Mouse (Mus musculus): ENCODE results near the gene Cd5. TPM values are rescaled to one million over a fixed set of nuclear protein-coding genes. Genes with fewer than 3 reads are reported as not detected.

Gene Cd5
- total RNA-seq, 2 experiments from 2014 or later = 0.16 to 0.37 TPM

GRCm38 (mm10) chr19:10769429-10770195 lies 30.8 kb upstream of the Cd5 start:
- H3K4me3 ChIP-seq = no peak overlapping the region
- TF ChIP-seq CTCF (IDR thresholded peaks at IDR 0.05) = no peak
- intact Hi-C loops (cut with DNase I) = no loop called here
- peak overlapping the region; percentile 69 for H3K27ac ChIP-seq
- no peak for DNase-seq (ENCODE audit: extremely low spot score in 1 of 2, low spot score in 2 of 2)

GRCm38 (mm10) chr19:10768694-10769428 lies 30.1 kb upstream of the Cd5 start:
- intact Hi-C loops (cut with DNase I) = no loop called here
- TF ChIP-seq CTCF (IDR thresholded peaks at IDR 0.05) = no peak
- Histone ChIP-seq H3K27ac (peak overlapping the region; percentile 69), H3K4me3 (no peak overlapping the region)
- no peak for DNase-seq (ENCODE audit: extremely low spot score in 1 of 2, low spot score in 2 of 2)

GRCm38 (mm10) chr19:10767631-10768030 lies 28.8 kb upstream of the Cd5 start:
- peak overlapping the region; percentile 36; the same call in 1 of the 2 replicates for H3K27ac ChIP-seq
- DNase-seq (ENCODE audit: extremely low spot score in 1 of 2, low spot score in 2 of 2) = no peak
- no peak for TF ChIP-seq CTCF (IDR thresholded peaks at IDR 0.05)
- H3K4me3 ChIP-seq = no peak overlapping the region
- intact Hi-C loops (cut with DNase I) = no loop called here

GRCm38 (mm10) chr19:10763381-10764031 lies 24.7 kb upstream of the Cd5 start:
- intact Hi-C loops (cut with DNase I) = loop anchor here (1.0 kb wide), 2 partner anchors 18 to 46 kb away; no protein-coding TSS in a partner anchor

GRCm38 (mm10) chr19:10762468-10762867 lies 23.7 kb upstream of the Cd5 start:
- Histone ChIP-seq H3K27ac (no peak overlapping the region; the same call in 1 of the 2 replicates), H3K4me3 (no peak overlapping the region)
- DNase-seq (ENCODE audit: extremely low spot score in 1 of 2, low spot score in 2 of 2) = no peak
- intact Hi-C loops (cut with DNase I) = no loop called here
- TF ChIP-seq CTCF (IDR thresholded peaks at IDR 0.05) = no peak

More at GRCm38 (mm10) chr19:10763381-10764031, 24.7 kb upstream of the Cd5 start:
- no peak overlapping the region for H3K4me3 ChIP-seq
- TF ChIP-seq CTCF (IDR thresholded peaks at IDR 0.05) = no peak
- H3K27ac ChIP-seq = peak overlapping the region; percentile 70
- DNase-seq (ENCODE audit: extremely low spot score in 1 of 2, low spot score in 2 of 2) = no peak

- intact Hi-C loops (cut with DNase I) = no loop called here
- TF ChIP-seq CTCF (IDR thresholded peaks at IDR 0.05) = no peak
- no peak for DNase-seq (ENCODE audit: extremely low spot score in 1 of 2, low spot score in 2 of 2)
- Histone ChIP-seq H3K27ac (no peak overlapping the region; the same call in 1 of the 2 replicates), H3K4me3 (no peak overlapping the region)
Observed at GRCm38 (mm10) chr19:10761794-10762415, 23.1 kb upstream of the Cd5 start.

- TF ChIP-seq CTCF (IDR thresholded peaks at IDR 0.05) = no peak
Observed at GRCm38 (mm10) chr19:10759983-10760831, 21.4 kb upstream of the Cd5 start.

GRCm38 (mm10) chr19:10759525-10759924 lies 20.7 kb upstream of the Cd5 start:
- no peak overlapping the region for H3K4me3 ChIP-seq
- no peak for TF ChIP-seq CTCF (IDR thresholded peaks at IDR 0.05)
- intact Hi-C loops (cut with DNase I) = no loop called here
- no peak for DNase-seq (ENCODE audit: extremely low spot score in 1 of 2, low spot score in 2 of 2)
- H3K27ac ChIP-seq = peak overlapping the region; percentile 24; the same call in 1 of the 2 replicates

More at GRCm38 (mm10) chr19:10759983-10760831, 21.4 kb upstream of the Cd5 start:
- Histone ChIP-seq H3K27ac (peak overlapping the region; percentile 24; the same call in 1 of the 2 replicates), H3K4me3 (no peak overlapping the region)
- DNase-seq (ENCODE audit: extremely low spot score in 1 of 2, low spot score in 2 of 2) = no peak
- intact Hi-C loops (cut with DNase I) = no loop called here

- H3K27ac ChIP-seq = no peak overlapping the region
- no peak for DNase-seq (ENCODE audit: extremely low spot score in 1 of 2, low spot score in 2 of 2)
- H3K4me3 ChIP-seq = no peak overlapping the region
- TF ChIP-seq CTCF (IDR thresholded peaks at IDR 0.05) = no peak
- intact Hi-C loops (cut with DNase I) = no loop called here
Observed at GRCm38 (mm10) chr19:10758708-10759107, 19.9 kb upstream of the Cd5 start.

- no peak for DNase-seq (ENCODE audit: extremely low spot score in 1 of 2, low spot score in 2 of 2)
- no peak overlapping the region for H3K4me3 ChIP-seq
- TF ChIP-seq CTCF (IDR thresholded peaks at IDR 0.05) = no peak
- no peak overlapping the region for H3K27ac ChIP-seq
- intact Hi-C loops (cut with DNase I) = no loop called here
Observed at GRCm38 (mm10) chr19:10757526-10757925, 18.7 kb upstream of the Cd5 start.

- intact Hi-C loops (cut with DNase I) = no loop called here
- TF ChIP-seq CTCF (IDR thresholded peaks at IDR 0.05) = no peak
- Histone ChIP-seq H3K27ac (no peak overlapping the region), H3K4me3 (no peak overlapping the region)
- no peak for DNase-seq (ENCODE audit: extremely low spot score in 1 of 2, low spot score in 2 of 2)
Observed at GRCm38 (mm10) chr19:10757125-10757524, 18.3 kb upstream of the Cd5 start.
